Mouse (Mus musculus) forebrain, embryonic 11.5 days (tissue): ENCODE results near the gene Abhd16b. TPM values are rescaled to one million over a fixed set of nuclear protein-coding genes. Genes with fewer than 3 reads are reported as not detected.

Experiments
- ATAC-seq: fragments of 200-750 bp; cut with Nextera tagmentation; replicated peaks from 2 replicates; pipeline ENCODE4 v1.8.0; 2017; ENCODE audit warnings: moderate TSS enrichment; ENCODE audit not compliant: low FRiP score
- DNase-seq: peaks from one replicate; pipeline ENCODE4 v3.0.0-alpha.2; 2017; ENCODE audit warnings: low spot score
- H3K27ac ChIP-seq: fragments of 300-500 bp; sonication (generic); 2 replicates; pipeline ENCODE4 v1.5.1; 2014; ENCODE audit warnings: low read depth, low read length
- H3K27me3 ChIP-seq: fragments of 300-500 bp; sonication (generic); 2 replicates; pipeline ENCODE4 v1.6.1; 2014; ENCODE audit warnings: mild to moderate bottlenecking, low read length, mixed read lengths; ENCODE audit not compliant: control insufficient read depth, insufficient read depth
- H3K36me3 ChIP-seq: fragments of 300-500 bp; sonication (generic); 2 replicates; pipeline ENCODE4 v1.6.1; 2014; ENCODE audit warnings: mild to moderate bottlenecking, low read length, moderate library complexity, mixed read lengths; ENCODE audit not compliant: control insufficient read depth, insufficient read depth
- H3K4me1 ChIP-seq: fragments of 300-500 bp; sonication (generic); replicated peaks from 2 replicates; pipeline ENCODE4 v1.6.1; 2014; ENCODE audit warnings: low read length, mixed read lengths; ENCODE audit not compliant: control insufficient read depth, insufficient read depth
- H3K4me2 ChIP-seq: fragments of 300-500 bp; sonication (generic); 2 replicates; pipeline ENCODE4 v1.6.1; 2014; ENCODE audit warnings: low read depth, mild to moderate bottlenecking, low read length, moderate library complexity, mixed read lengths; ENCODE audit not compliant: severe bottlenecking
- H3K4me3 ChIP-seq: fragments of 300-500 bp; sonication (generic); 2 replicates; pipeline ENCODE4 v1.5.1; 2014; ENCODE audit warnings: low read depth, low read length
- H3K9ac ChIP-seq: fragments of 300-500 bp; sonication (generic); 2 replicates; pipeline ENCODE4 v1.6.1; 2014; ENCODE audit warnings: low read length
- H3K9me3 ChIP-seq: fragments of 300-500 bp; sonication (generic); 2 replicates; pipeline ENCODE4 v1.6.1; 2016; ENCODE audit warnings: low read length, mixed read lengths; ENCODE audit not compliant: control insufficient read depth
- WGBS: fragments of 180-500 bp; shearing (Covaris S2); extraction: QIAGEN DNeasy Blood & Tissue Kit; methylation state at CpG from one replicate; pipeline ENCODE4 v1.1.7; 2014; 5-methylcytosine and 5-hydroxymethylcytosine counted together
- polyA plus RNA-seq: library from polyadenylated mRNA; unstranded; fragments of >200 nt; fragmentation: Nextera tagmentation; extraction: Ambion mirVana; gene quantifications from 2 replicates; pipeline ENCODE4 v1.2.1, GENCODE M21; 2014

The Abhd16b gene
- 0.15 TPM in 1 of 2 replicates, not detected in the other for polyA plus RNA-seq

DNA sequence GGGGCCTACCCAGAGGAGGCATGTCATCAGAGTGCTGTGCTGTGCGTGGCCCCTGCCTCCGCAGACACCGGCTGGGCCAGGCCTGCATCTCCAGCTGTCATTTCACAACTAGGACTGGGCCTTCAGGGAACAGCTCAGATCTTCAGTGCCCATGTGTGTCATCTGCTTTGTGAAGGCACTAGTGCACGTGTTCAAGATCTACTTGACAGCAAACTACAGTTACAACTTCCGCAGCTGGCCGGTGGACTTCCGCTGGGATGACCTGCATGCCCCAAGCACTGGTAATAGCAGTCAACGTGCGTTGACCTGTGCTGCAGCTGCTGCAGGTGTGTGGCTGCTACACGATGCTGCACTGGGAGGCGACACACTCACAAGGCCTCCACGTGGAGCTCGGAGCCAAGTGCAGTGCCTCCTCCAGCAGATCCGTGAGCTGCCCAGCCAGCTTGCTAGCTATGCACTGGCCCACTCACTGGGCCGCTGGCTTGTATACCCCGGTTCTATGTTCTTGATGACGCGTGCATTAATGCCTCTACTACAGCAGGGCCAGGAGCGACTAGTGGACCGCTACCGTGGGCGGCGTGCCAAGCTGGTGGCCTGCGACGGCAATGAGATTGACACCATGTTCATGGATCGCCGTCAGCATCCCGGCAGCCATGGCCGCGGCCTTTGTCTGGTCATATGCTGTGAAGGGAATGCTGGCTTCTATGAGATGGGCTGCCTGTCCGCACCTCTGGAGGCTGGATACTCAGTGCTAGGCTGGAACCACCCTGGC, at the start of gene Abhd16b:
TSS of gene Abhd16b (plus strand) at position 51 of the 772 bp plus-strand sequence.
- DNase-seq, result no peak
- Histone ChIP-seq H3K4me2 (no peak within 1 kb of the TSS), H3K9ac (no peak within 1 kb of the TSS), H3K27me3 (no peaks in the 10 kb centered on the region), H3K36me3 (no peaks in the 10 kb centered on the region), H3K4me3 (no peak within 1 kb of the TSS), H3K4me1 (no peaks in the 10 kb centered on the region), H3K9me3 (no peaks in the 10 kb centered on the region), H3K27ac (no peak within 1 kb of the TSS)
- no peak for ATAC-seq
- WGBS, result 86% methylated on average over 31 of the region's 31 CpGs

DNA sequence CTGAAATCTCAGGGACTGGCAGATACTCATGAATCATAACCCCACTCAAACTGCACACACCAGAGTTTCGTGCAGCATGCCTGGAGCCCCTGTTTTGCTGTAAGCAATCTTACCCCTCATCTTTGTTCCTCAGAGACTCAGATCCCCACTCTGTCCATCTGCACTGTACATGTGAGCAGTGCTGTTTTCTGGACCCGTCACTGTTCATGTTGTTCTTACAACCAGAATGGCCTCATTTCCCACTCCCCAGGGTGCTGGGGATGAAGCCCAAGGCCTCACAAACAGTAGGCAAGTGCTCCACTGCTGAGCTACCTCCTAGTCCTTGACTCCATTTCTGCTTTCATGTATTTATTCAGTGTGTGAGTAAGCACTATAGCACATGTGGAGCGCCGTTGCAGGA, 40.8 kb upstream of the Abhd16b start:
- no peak overlapping the region for H3K4me2 ChIP-seq
- no peaks in the 10 kb centered on the region for H3K36me3 ChIP-seq
- H3K27ac ChIP-seq, result no peak overlapping the region
- H3K27me3 ChIP-seq, result no peaks in the 10 kb centered on the region
- no peak for DNase-seq
- ATAC-seq, result no peak
- H3K4me1 ChIP-seq, result no peaks in the 10 kb centered on the region
- no peaks in the 10 kb centered on the region for H3K9me3 ChIP-seq
- 83% methylated on average over 4 of the region's 4 CpGs for WGBS
- no peak overlapping the region for H3K4me3 ChIP-seq
- no peak overlapping the region for H3K9ac ChIP-seq

DNA sequence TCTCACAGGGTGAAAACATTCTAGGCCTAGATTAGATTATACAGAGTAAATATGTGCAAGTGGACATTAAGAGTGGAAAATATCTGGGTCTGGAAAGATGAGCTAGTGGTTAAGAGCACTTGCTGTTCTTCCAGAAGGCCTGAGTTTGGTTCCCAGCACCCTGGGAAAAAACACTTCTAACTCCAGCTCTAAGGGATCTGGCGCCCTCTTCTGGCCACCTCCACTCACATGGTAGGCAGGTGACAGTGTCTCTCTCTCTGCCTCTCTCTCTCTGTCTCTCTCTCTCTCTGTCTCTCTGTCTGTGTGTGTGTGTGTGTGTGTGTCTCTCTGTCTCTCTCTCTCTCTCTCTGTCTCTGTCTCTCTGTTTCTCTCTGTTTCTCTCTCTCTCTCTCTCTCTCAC, 39.7 kb upstream of the Abhd16b start:
- 40% methylated on average over 1 of the region's 1 CpGs for WGBS
- no peak for ATAC-seq
- Histone ChIP-seq H3K4me3 (no peak overlapping the region), H3K4me1 (peaks cover 2% of the 10 kb centered on the region; the same call in 1 of the 2 replicates), H3K27me3 (no peaks in the 10 kb centered on the region; the same call in 1 of the 2 replicates), H3K9ac (no peak overlapping the region), H3K36me3 (no peaks in the 10 kb centered on the region), H3K4me2 (no peak overlapping the region), H3K9me3 (no peaks in the 10 kb centered on the region), H3K27ac (no peak overlapping the region)
- no peak for DNase-seq

DNA sequence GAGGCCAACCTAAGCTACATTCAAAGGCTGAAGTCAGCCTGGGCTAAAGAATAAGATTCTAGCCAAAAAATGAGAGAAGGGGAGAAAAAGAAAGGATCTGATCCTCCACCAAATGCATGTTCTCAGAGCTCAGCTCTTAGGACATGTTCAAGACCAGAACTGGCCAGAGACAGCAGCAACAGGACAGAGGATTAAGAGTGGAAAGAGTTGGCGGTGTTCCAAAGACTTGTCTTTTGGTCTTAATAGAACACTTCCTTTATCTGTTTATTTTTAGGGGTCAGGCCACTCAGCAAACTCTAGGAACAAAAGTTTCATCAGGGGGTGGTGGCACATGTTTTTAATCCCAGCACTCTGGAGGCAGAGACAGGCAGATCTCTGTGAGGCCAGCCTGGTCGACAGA, 37.1 kb upstream of the Abhd16b start:
- no peaks in the 10 kb centered on the region; the same call in 1 of the 2 replicates for H3K27me3 ChIP-seq
- no peaks in the 10 kb centered on the region for H3K9me3 ChIP-seq
- no peak for ATAC-seq
- H3K4me3 ChIP-seq, result no peak overlapping the region
- H3K36me3 ChIP-seq, result no peaks in the 10 kb centered on the region
- WGBS, result 86% methylated on average over 2 of the region's 2 CpGs
- H3K4me1 ChIP-seq, result peaks cover 2% of the 10 kb centered on the region; the same call in 1 of the 2 replicates
- H3K9ac ChIP-seq, result no peak overlapping the region
- no peak overlapping the region for H3K4me2 ChIP-seq
- H3K27ac ChIP-seq, result no peak overlapping the region
- DNase-seq, result no peak

DNA sequence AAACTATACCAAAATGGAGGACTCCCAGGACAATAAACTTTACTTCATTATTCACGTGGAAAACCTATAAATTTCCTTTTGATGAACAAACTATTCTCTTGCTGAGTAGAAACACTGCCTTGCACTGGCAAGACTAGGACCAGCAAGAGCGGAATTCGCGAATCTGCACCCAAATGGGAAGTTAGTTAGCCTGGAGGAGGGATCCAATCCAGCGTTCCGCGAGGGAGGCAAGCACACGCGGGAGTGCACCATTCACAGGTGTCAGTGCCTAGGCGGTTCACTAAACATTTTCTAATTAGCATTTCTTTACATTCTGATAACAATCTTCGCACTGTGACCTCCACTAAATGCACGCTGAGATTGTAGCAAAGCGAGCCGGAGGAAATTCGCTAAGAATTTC, 35.2 kb upstream of the Abhd16b start:
- ATAC-seq (no peak), DNase-seq (no peak)
- H3K4me2 ChIP-seq, result peak overlapping the region; percentile 93
- H3K27me3 ChIP-seq, result no peaks in the 10 kb centered on the region; the same call in 1 of the 2 replicates
- peak overlapping the region; percentile 8; the same call in 1 of the 2 replicates for H3K9ac ChIP-seq
- H3K9me3 ChIP-seq, result no peaks in the 10 kb centered on the region
- H3K4me1 ChIP-seq, result peaks cover 3% of the 10 kb centered on the region; the same call in 1 of the 2 replicates
- H3K4me3 ChIP-seq, result peak overlapping the region; percentile 94
- no peak overlapping the region for H3K27ac ChIP-seq
- 3% methylated on average over 15 of the region's 15 CpGs for WGBS
- H3K36me3 ChIP-seq, result no peaks in the 10 kb centered on the region

DNA sequence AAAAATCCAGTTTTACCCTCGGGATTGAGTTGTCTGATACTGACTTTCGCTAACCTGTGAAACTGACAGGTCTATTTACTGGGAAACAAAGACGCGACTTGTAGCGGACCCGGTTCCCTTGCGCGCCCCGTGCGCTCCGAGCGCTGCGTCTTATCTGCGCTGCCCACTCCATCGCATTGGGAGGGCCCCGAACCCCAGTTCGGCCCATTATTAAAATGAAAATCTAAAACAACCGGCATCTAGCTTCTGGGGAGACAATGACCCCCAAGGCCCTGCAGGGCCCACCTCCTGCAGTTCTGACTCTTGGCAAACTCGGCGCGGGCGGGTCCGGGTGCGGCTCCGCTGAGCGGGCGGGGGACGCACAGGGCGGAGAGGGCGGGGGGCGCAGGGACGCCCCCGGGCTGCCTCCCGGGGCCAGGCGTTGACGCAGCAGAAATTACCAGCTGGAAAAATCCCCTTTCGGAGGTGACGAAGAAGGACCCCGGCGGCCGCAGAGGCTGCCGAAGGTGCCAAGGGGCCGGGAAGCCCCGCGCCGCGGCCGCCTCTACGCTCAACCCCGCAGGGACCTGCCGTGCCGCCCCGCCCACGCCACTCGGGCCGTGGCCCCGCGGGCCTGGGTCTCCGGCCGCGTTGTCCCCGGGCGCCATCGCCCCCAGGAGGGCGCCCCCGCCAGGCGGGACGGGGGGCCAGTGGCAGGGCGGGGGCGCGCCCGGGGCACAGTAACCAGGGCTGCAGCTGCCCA, 34.4 kb upstream of the Abhd16b start:
- peaks cover 4% of the 10 kb centered on the region; the same call in 1 of the 2 replicates for H3K4me1 ChIP-seq
- WGBS, result under 1% methylated on average over 68 of the region's 72 CpGs
- H3K27me3 ChIP-seq, result no peaks in the 10 kb centered on the region; the same call in 1 of the 2 replicates
- H3K9ac ChIP-seq, result peak overlapping the region; percentile 86
- H3K27ac ChIP-seq, result peak overlapping the region; percentile 46; the same call in 1 of the 2 replicates
- H3K9me3 ChIP-seq, result no peaks in the 10 kb centered on the region
- H3K36me3 ChIP-seq, result no peaks in the 10 kb centered on the region
- H3K4me2 ChIP-seq, result peak overlapping the region; percentile 93
- ATAC-seq (peak; percentile 3; the same call in 1 of the 2 replicates), DNase-seq (no peak)
- H3K4me3 ChIP-seq, result peak overlapping the region; percentile 94

DNA sequence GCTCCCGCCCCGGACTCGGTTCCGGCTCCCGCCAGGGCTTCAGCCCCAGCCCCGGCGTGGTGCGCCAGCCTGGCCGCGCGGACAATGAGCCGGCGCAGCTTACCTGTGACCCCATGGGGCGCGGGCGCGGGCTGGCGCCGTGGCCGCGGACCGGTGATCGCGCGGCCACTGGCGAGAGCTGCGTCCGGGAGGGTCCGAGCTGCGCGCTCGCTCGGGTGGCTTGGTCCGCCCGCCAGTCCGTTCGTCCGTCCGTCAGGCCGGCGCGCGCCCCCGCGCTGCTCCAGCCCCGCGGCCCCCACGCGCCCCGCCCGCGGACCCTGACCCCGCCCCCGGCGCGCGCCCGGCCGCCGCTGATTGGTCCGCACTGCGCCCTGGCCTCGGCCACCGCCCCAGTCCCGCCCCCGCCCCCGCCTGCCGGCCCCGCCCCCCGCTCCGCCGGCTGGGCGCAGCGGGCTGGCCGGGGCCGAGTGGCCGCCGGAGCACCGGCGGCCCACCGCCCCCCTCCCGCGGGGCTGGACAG, 33.8 kb upstream of the Abhd16b start, which contains the start of gene Zbtb46:
TSS of gene Zbtb46 (minus strand) at position 274 of the 520 bp plus-strand sequence.
- no peaks in the 10 kb centered on the region; the same call in 1 of the 2 replicates for H3K27me3 ChIP-seq
- ATAC-seq (peak; percentile 93), DNase-seq (peak; percentile 96)
- WGBS, result under 1% methylated on average over 71 of the region's 83 CpGs
- peak within 1 kb of the TSS; percentile 94 for H3K4me3 ChIP-seq
- peak within 1 kb of the TSS; percentile 86 for H3K9ac ChIP-seq
- peak within 1 kb of the TSS; percentile 93 for H3K4me2 ChIP-seq
- H3K36me3 ChIP-seq, result no peaks in the 10 kb centered on the region
- H3K4me1 ChIP-seq, result peaks cover 4% of the 10 kb centered on the region; the same call in 1 of the 2 replicates
- peak within 1 kb of the TSS; percentile 46; the same call in 1 of the 2 replicates for H3K27ac ChIP-seq
- no peaks in the 10 kb centered on the region for H3K9me3 ChIP-seq
